Mouse (Mus musculus) hindbrain, embryonic 16.5 days (tissue): ENCODE measurements around the gene Mrpl3. TPM values are rescaled to one million over a fixed set of nuclear protein-coding genes. Genes with fewer than 3 reads are reported as not detected.

Experiments
- ATAC-seq: fragments of 200-750 bp; cut with Nextera tagmentation; 2 replicates; pipeline ENCODE4 v1.8.0; 2017; ENCODE audit warnings: moderate TSS enrichment, moderate library complexity
- H3K27ac ChIP-seq: fragments of 300-500 bp; sonication (generic); 2 replicates; pipeline ENCODE4 v1.5.1; 2014; ENCODE audit warnings: low read depth, mild to moderate bottlenecking, control low read depth, low read length, moderate library complexity
- H3K27me3 ChIP-seq: fragments of 300-500 bp; sonication (generic); replicated peaks from 2 replicates; pipeline ENCODE4 v1.6.1; 2014; ENCODE audit warnings: low read length; ENCODE audit not compliant: control insufficient read depth, insufficient read depth
- H3K36me3 ChIP-seq: fragments of 300-500 bp; sonication (generic); 2 replicates; pipeline ENCODE4 v1.6.1; 2014; ENCODE audit warnings: mild to moderate bottlenecking, low read length, moderate library complexity, mixed read lengths; ENCODE audit not compliant: control insufficient read depth, insufficient read depth
- H3K4me1 ChIP-seq: fragments of 300-500 bp; sonication (generic); 2 replicates; pipeline ENCODE4 v1.6.1; 2014; ENCODE audit warnings: low read depth, low read length; ENCODE audit not compliant: control insufficient read depth, insufficient read depth
- H3K4me2 ChIP-seq: fragments of 300-500 bp; sonication (generic); 2 replicates; pipeline ENCODE4 v1.6.1; 2014; ENCODE audit warnings: mild to moderate bottlenecking, low read length, control low read depth, moderate library complexity
- H3K4me3 ChIP-seq: fragments of 300-500 bp; sonication (generic); 2 replicates; pipeline ENCODE4 v1.5.1; 2014; ENCODE audit warnings: mild to moderate bottlenecking, low read length, control low read depth, moderate library complexity
- H3K9ac ChIP-seq: fragments of 300-500 bp; sonication (generic); 2 replicates; pipeline ENCODE4 v1.6.1; 2014; ENCODE audit warnings: low read depth, mild to moderate bottlenecking, control low read depth, low read length, moderate library complexity
- H3K9me3 ChIP-seq: fragments of 300-500 bp; sonication (generic); 2 replicates; pipeline ENCODE4 v1.6.1; 2014; ENCODE audit warnings: mild to moderate bottlenecking, low read length, moderate library complexity; ENCODE audit not compliant: control insufficient read depth
- WGBS: fragments of 180-500 bp; shearing (Covaris S2); extraction: QIAGEN DNeasy Blood & Tissue Kit; methylation state at CpG from one replicate; pipeline ENCODE4 v1.1.7; 2014; 5-methylcytosine and 5-hydroxymethylcytosine counted together
- polyA plus RNA-seq: library from polyadenylated mRNA; unstranded; fragments of >200 nt; fragmentation: Nextera tagmentation; extraction: Ambion mirVana; gene quantifications from 2 replicates; pipeline ENCODE4 v1.2.1, GENCODE M21; 2015

Gene Mrpl3
- 82.0 and 86.9 TPM in 2 replicates for polyA plus RNA-seq

GRCm38 (mm10) chr9:105053147-105053557 lies at the start of gene Mrpl3:
Gene Mrpl3, plus strand, starts transcription at chr9:105053239.
- under 1% methylated on average over 31 of the region's 31 CpGs for WGBS
- H3K9me3 ChIP-seq = no peaks in the 10 kb centered on the region
- H3K27me3 ChIP-seq = no peaks in the 10 kb centered on the region
- peaks cover 18% of the 10 kb centered on the region for H3K36me3 ChIP-seq
- peak; percentile 72 for ATAC-seq
- peak within 1 kb of the TSS; percentile 99 for H3K9ac ChIP-seq
- H3K4me3 ChIP-seq = peak within 1 kb of the TSS; percentile 100
- peak within 1 kb of the TSS; percentile 77 for H3K27ac ChIP-seq
- peaks cover 11% of the 10 kb centered on the region for H3K4me1 ChIP-seq
- H3K4me2 ChIP-seq = peak within 1 kb of the TSS; percentile 88

- H3K4me3 ChIP-seq = no peak overlapping the region
- no peaks in the 10 kb centered on the region for H3K4me1 ChIP-seq
- H3K36me3 ChIP-seq = no peaks in the 10 kb centered on the region
- no peaks in the 10 kb centered on the region for H3K9me3 ChIP-seq
- H3K9ac ChIP-seq = no peak overlapping the region
- H3K4me2 ChIP-seq = no peak overlapping the region
- WGBS = 18% methylated on average over 2 of the region's 2 CpGs
- H3K27me3 ChIP-seq = no peaks in the 10 kb centered on the region
- no peak overlapping the region for H3K27ac ChIP-seq
- no peak for ATAC-seq
These were observed 42.3 kb upstream of the Mrpl3 start for GRCm38 (mm10) chr9:105010721-105011120.

GRCm38 (mm10) chr9:105018186-105018585 lies 34.9 kb upstream of the Mrpl3 start:
- Histone ChIP-seq H3K9ac (no peak overlapping the region), H3K4me3 (no peak overlapping the region), H3K27me3 (no peaks in the 10 kb centered on the region), H3K4me2 (no peak overlapping the region), H3K9me3 (no peaks in the 10 kb centered on the region), H3K4me1 (no peaks in the 10 kb centered on the region), H3K36me3 (no peaks in the 10 kb centered on the region), H3K27ac (no peak overlapping the region)
- ATAC-seq = no peak
- WGBS = 93% methylated on average over 7 of the region's 7 CpGs

GRCm38 (mm10) chr9:105028311-105028710 lies 24.7 kb upstream of the Mrpl3 start:
- Histone ChIP-seq H3K4me2 (no peak overlapping the region), H3K27me3 (no peaks in the 10 kb centered on the region), H3K9ac (no peak overlapping the region), H3K27ac (no peak overlapping the region), H3K36me3 (no peaks in the 10 kb centered on the region), H3K4me1 (no peaks in the 10 kb centered on the region), H3K9me3 (no peaks in the 10 kb centered on the region), H3K4me3 (no peak overlapping the region)
- no peak for ATAC-seq
- 85% methylated on average over 3 of the region's 3 CpGs for WGBS

- WGBS = 56% methylated on average over 9 of the region's 9 CpGs
- no peak for ATAC-seq
- no peaks in the 10 kb centered on the region for H3K36me3 ChIP-seq
- no peak overlapping the region for H3K9ac ChIP-seq
- no peaks in the 10 kb centered on the region for H3K9me3 ChIP-seq
- H3K27ac ChIP-seq = no peak overlapping the region
- H3K4me1 ChIP-seq = no peaks in the 10 kb centered on the region
- H3K27me3 ChIP-seq = no peaks in the 10 kb centered on the region
- no peak overlapping the region for H3K4me2 ChIP-seq
- H3K4me3 ChIP-seq = no peak overlapping the region
These were observed 20.5 kb upstream of the Mrpl3 start for GRCm38 (mm10) chr9:105032572-105032971.

- no peaks in the 10 kb centered on the region for H3K36me3 ChIP-seq
- no peaks in the 10 kb centered on the region for H3K27me3 ChIP-seq
- H3K9me3 ChIP-seq = no peaks in the 10 kb centered on the region
- H3K27ac ChIP-seq = no peak overlapping the region
- WGBS = 90% methylated on average over 7 of the region's 7 CpGs
- no peak for ATAC-seq
- H3K9ac ChIP-seq = no peak overlapping the region
- H3K4me3 ChIP-seq = no peak overlapping the region
- no peak overlapping the region for H3K4me2 ChIP-seq
- H3K4me1 ChIP-seq = no peaks in the 10 kb centered on the region
These were observed 19.4 kb upstream of the Mrpl3 start for GRCm38 (mm10) chr9:105033641-105034040.

GRCm38 (mm10) chr9:105037847-105038246 lies 15.2 kb upstream of the Mrpl3 start:
- ATAC-seq = no peak
- no peaks in the 10 kb centered on the region for H3K36me3 ChIP-seq
- H3K4me3 ChIP-seq = no peak overlapping the region

GRCm38 (mm10) chr9:105046014-105046413 lies 7.0 kb upstream of the Mrpl3 start:
- H3K9ac ChIP-seq = no peak overlapping the region
- H3K4me1 ChIP-seq = no peaks in the 10 kb centered on the region; the same call in none of the 2 replicates
- no peak for ATAC-seq
- WGBS = 65% methylated on average over 7 of the region's 7 CpGs
- no peak overlapping the region for H3K4me2 ChIP-seq
- no peaks in the 10 kb centered on the region for H3K9me3 ChIP-seq
- H3K4me3 ChIP-seq = no peak overlapping the region
- no peak overlapping the region for H3K27ac ChIP-seq
- no peaks in the 10 kb centered on the region for H3K36me3 ChIP-seq
- H3K27me3 ChIP-seq = no peaks in the 10 kb centered on the region

More at GRCm38 (mm10) chr9:105037847-105038246, 15.2 kb upstream of the Mrpl3 start:
- H3K9me3 ChIP-seq = no peaks in the 10 kb centered on the region
- WGBS = 79% methylated on average over 3 of the region's 3 CpGs
- no peak overlapping the region for H3K9ac ChIP-seq
- H3K4me2 ChIP-seq = no peak overlapping the region
- H3K27ac ChIP-seq = no peak overlapping the region
- no peaks in the 10 kb centered on the region for H3K4me1 ChIP-seq
- no peaks in the 10 kb centered on the region for H3K27me3 ChIP-seq

GRCm38 (mm10) chr9:105048351-105048750 lies 4.7 kb upstream of the Mrpl3 start:
- peak; percentile 70 for ATAC-seq
- no peak overlapping the region for H3K9ac ChIP-seq
- WGBS = 25% methylated on average over 10 of the region's 10 CpGs

GRCm38 (mm10) chr9:105049636-105050035 lies 3.4 kb upstream of the Mrpl3 start:
- H3K4me1 ChIP-seq = peaks cover 10% of the 10 kb centered on the region
- WGBS = 63% methylated on average over 2 of the region's 2 CpGs
- ATAC-seq = no peak

More at GRCm38 (mm10) chr9:105048351-105048750, 4.7 kb upstream of the Mrpl3 start:
- Histone ChIP-seq H3K27ac (peak overlapping the region; percentile 72), H3K9me3 (no peaks in the 10 kb centered on the region), H3K4me1 (no peaks in the 10 kb centered on the region; the same call in none of the 2 replicates), H3K4me2 (peak overlapping the region; percentile 12; the same call in 1 of the 2 replicates), H3K4me3 (no peak overlapping the region), H3K27me3 (no peaks in the 10 kb centered on the region), H3K36me3 (no peaks in the 10 kb centered on the region)

More at GRCm38 (mm10) chr9:105049636-105050035, 3.4 kb upstream of the Mrpl3 start:
- Histone ChIP-seq H3K27ac (no peak overlapping the region), H3K4me3 (no peak overlapping the region), H3K27me3 (no peaks in the 10 kb centered on the region), H3K9ac (no peak overlapping the region), H3K9me3 (no peaks in the 10 kb centered on the region), H3K36me3 (no peaks in the 10 kb centered on the region), H3K4me2 (no peak overlapping the region)
